Mouse (Mus musculus) T-cell, adult 66 days (primary cell): ENCODE results near the gene Rhox3c. TPM values are rescaled to one million over a fixed set of nuclear protein-coding genes. Genes with fewer than 3 reads are reported as not detected.

ENCODE experiments used
- total RNA-seq, 2 experiments: library from RNA; stranded (reverse); gene quantifications; 3 replicates in 1 of 2; 4 replicates in 1 of 2; pipeline ENCODE4 v1.2.4; 2023

Rhox3c gene
- total RNA-seq = not detected

DNA sequence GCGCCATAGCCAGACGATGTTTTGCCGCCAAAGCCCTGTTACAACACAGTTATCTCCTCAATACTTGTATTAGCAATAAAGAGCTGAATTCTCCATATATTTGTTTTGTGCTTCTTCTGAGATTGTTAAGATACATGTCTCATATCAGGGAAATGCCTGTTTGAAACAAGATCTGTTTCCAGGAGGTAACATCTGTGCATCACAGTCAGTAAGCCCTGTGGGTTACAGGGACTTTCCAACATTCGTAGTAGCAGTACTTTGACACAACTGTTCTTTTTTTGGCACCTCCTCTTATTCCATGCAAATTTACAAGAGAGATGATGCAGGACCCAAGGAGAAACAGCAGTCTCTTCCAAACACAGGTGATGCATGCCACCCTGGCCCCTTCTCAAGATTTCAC is at the start of gene Rhox3c:
Gene Rhox3c, plus strand, starts transcription at position 301 of the 400 bp plus-strand sequence.

DNA sequence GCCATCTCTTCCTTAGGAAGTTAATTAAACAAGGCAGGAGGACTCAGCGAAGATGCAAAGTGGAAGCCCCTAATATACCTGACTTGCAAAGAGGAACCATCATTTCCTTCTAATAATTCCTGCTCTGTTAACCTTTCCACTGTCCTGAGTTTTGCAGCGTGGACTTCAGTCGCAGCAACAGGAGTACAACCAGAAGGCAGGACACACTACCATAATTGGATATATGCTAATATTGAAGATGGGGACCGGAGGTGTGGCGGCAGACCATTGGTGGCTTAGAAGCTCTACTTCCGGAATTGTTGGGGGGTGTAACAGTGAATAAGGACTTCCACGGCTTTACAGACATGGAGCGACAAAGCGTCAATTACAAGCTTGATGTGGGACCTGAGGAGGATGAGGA is 46.6 kb upstream of the Rhox3c start, which contains the start of gene Rhox2b:
Gene Rhox2b, plus strand, starts transcription at position 301 of the 400 bp plus-strand sequence.

GRCm38 (mm10) chrX:37432194-37432593 is 26.2 kb upstream of the Rhox3c start, which contains the start of gene Rhox4b:
Gene Rhox4b (plus strand): TSS chrX:37432494.

GRCm38 (mm10) chrX:37453380-37453779 is 5.0 kb upstream of the Rhox3c start, which contains the start of gene Rhox2c:
Gene Rhox2c (plus strand): TSS chrX:37453680.

DNA sequence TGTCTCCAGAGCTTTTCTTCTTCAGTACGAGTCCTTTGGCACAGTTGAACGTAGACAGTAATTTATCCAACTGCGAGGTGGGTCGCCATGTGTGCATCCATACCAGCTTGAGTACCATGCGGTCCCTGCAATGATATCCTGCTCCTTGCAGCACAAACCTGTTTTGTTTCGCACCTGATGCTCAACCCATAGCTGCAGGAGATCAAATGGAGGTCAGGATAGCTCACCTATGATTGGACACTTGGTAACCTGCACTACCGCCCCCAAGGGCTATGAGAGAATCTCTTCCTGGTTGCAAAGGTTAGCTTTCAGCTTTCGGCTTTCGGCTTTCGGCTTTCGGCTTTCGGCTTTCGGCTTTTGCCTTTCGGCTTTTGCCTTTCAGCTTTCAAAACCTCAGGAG is 21.7 kb downstream of the Rhox3c start, which contains the start of gene Rhox4c:
Gene Rhox4c, plus strand, starts transcription at position 301 of the 400 bp plus-strand sequence.

DNA sequence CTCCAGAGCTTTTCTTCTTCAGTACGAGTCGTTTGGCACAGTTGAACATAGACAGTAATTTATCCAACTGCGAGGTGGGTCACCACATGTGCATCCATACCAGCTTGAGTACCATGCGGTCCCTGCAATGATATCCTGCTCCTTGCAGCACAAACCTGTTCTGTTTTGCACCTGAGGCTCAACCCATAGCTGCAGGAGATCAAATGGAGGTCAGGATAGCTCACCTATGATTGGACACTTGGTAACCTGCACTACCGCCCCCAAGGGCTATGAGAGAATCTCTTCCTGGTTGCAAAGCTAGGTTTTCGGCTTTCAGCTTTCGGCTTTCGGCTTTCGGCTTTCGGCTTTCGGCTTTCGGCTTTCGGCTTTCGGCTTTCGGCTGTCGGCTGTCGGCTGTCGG is 55.7 kb downstream of the Rhox3c start, which contains the start of gene Rhox4d:
Gene Rhox4d, plus strand, starts transcription at position 301 of the 400 bp plus-strand sequence.

Other genes starting within 250 kb of the Rhox3c start
- gene Gm9, start 247.5 kb upstream of the Rhox3c start, total RNA-seq = not detected
- not detected for gene Rhox1, start 236.3 kb upstream of the Rhox3c start, total RNA-seq
- not detected for gene Rhox2a, start 213.6 kb upstream of the Rhox3c start, total RNA-seq
- not detected for gene Rhox3a, start 208.7 kb upstream of the Rhox3c start, total RNA-seq
- gene Rhox4a, start 193.2 kb upstream of the Rhox3c start, total RNA-seq = not detected
- not detected for gene Rhox3a2, start 78.6 kb upstream of the Rhox3c start, total RNA-seq
- not detected for gene Rhox4a2, start 67.7 kb upstream of the Rhox3c start, total RNA-seq
- not detected for gene Rhox2b, start 46.5 kb upstream of the Rhox3c start, total RNA-seq
- gene Rhox4b, start 26.1 kb upstream of the Rhox3c start, total RNA-seq = not detected
- not detected for gene Rhox2c, start 4.9 kb upstream of the Rhox3c start, total RNA-seq
- gene Rhox4c, start 21.8 kb downstream of the Rhox3c start, total RNA-seq = not detected
- not detected for gene Rhox2d, start 34.8 kb downstream of the Rhox3c start, total RNA-seq
- gene Rhox4d, start 55.8 kb downstream of the Rhox3c start, total RNA-seq = not detected
- gene Rhox2e, start 71.9 kb downstream of the Rhox3c start, total RNA-seq = not detected
- not detected for gene Rhox3e, start 83.4 kb downstream of the Rhox3c start, total RNA-seq
- not detected for gene Rhox4e, start 98.8 kb downstream of the Rhox3c start, total RNA-seq
- gene Rhox2f, start 112.8 kb downstream of the Rhox3c start, total RNA-seq = not detected
- gene Rhox3f, start 122.4 kb downstream of the Rhox3c start, total RNA-seq = not detected
- gene Rhox4f, start 149.1 kb downstream of the Rhox3c start, total RNA-seq = not detected
- not detected for gene Rhox3g, start 170.0 kb downstream of the Rhox3c start, total RNA-seq
- not detected for gene Rhox2g, start 184.9 kb downstream of the Rhox3c start, total RNA-seq
- gene Rhox4g, start 192.7 kb downstream of the Rhox3c start, total RNA-seq = not detected
- not detected for gene Rhox3h, start 210.2 kb downstream of the Rhox3c start, total RNA-seq
- not detected for gene Rhox2h, start 214.7 kb downstream of the Rhox3c start, total RNA-seq